Mouse (Mus musculus): ENCODE measurements around the gene Gtf2i.
"Not testable (repeated sequence)": the region's sequence is repeated elsewhere in the genome, so short reads cannot be mapped to it uniquely, and the experiment has no call there.

Gene Gtf2i

DNA sequence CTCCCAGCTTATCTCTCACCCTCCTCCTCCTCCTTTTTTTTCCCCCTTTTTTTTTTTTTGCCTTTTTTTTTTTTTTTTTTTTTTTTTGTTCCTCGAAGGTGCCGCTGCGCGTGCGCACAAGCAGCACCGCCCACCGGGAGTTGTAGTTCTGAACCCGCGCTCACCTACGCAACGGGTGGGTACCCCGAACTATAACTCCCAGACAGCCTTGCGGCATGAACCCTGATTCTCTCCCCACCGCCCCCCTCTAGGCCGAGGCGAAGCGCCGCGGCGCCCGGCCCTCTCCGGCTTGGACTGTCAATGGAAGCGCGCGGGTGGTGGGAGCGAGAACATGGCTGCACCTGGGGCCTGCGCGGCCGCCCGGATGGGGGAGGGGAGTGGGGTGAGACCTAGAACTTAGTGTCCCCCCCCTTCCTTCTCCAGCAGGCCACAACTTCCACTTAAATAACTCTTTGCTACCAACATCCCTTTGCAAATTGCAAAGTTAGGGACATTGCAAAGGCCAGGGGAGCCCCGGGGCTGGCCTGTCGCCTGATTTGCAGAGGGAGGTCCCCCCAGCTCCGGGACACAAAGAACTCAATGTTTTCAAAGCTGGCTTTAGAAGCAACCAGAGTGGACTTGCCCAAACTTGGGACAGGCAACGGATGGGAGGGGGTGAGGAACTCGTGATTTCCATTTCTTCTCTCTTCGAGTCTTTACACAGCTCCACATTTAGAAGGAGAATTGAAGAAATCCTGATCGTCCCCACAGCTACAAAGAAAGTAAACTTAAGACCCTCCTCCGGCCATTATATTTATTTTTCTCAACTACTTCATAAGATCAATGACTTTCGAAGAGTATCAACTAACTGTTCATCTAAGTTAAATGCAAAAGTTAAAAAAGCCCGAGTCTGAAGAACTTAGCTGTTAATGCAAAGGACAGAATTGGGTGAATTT lies at the start of gene Gtf2i:
Gene Gtf2i, minus strand, starts transcription at position 73 of the 935 bp plus-strand sequence.
- peak; percentile 98 for DNase-seq

- no peak for DNase-seq
These were observed 44.5 kb upstream of the Gtf2i start for GRCm38 (mm10) chr5:134359101-134359500.

DNA sequence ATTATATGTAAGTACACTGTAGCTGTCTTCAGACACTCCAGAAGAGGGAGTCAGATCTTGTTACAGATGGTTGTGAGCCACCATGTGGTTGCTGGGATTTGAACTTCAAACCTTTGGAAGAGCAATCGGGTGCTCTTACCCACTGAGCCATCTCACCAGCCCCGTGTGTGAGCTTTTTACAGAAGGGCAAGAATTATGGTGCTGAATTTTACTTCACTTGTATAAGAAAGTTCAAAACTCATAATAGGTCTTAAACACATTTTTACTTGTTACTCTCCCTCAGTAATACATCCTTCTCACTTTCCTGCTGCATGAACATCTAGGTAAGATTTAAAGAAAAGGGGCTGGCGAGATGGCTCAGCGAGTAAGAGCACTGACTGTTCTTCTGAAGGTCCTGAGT lies 40.8 kb upstream of the Gtf2i start:
- DNase-seq, result not testable (repeated sequence)

GRCm38 (mm10) chr5:134353117-134353516 lies 38.6 kb upstream of the Gtf2i start:
- DNase-seq, result no peak

DNA sequence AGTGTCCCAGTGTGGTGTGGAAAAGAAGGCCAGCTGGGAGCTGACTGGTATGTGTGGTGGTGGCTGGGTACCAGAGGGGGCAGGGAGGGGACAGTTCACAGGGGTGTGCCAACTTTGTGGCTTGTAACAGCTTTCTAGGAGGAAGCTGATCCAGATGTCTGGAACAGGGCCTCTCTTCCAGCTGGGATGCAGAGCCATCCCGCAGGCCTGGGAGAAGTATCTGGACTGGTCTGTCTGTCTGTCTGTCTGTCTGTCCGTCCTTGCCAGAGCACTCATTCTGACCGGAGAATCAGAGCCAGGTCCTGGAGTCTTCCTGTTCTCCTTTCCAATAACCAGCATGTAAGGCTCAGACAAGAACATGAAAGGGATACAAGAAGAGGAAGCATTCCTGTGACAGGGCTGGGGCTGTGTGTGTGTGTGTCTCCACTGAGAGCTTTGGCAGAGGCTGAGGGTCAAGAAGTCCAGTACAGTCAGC lies 38.0 kb upstream of the Gtf2i start:
- no peak for DNase-seq

DNA sequence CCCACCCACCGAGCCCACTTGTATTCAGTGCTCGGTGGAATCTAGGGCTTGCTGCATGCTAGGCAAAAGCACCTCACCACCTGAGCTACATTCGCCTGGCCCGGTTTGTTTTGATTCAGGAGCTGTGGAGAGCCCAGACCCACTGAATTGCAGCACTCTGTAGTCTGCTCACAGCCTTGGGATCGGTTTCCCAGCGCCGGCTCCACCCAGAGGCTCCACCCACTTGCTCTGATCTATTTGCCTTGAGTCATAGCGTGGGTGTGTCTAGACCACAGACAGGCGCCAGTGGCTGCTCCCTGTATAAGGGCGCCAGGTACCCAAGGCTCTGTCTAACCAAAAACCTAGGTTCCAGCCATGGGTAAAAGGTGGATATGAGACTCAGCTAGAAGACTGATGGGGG lies 36.1 kb upstream of the Gtf2i start:
- DNase-seq, result no peak

GRCm38 (mm10) chr5:134347066-134347465 lies 32.5 kb upstream of the Gtf2i start:
- DNase-seq, result no peak

GRCm38 (mm10) chr5:134345449-134345848 lies 30.9 kb upstream of the Gtf2i start:
- DNase-seq, result no peak

DNA sequence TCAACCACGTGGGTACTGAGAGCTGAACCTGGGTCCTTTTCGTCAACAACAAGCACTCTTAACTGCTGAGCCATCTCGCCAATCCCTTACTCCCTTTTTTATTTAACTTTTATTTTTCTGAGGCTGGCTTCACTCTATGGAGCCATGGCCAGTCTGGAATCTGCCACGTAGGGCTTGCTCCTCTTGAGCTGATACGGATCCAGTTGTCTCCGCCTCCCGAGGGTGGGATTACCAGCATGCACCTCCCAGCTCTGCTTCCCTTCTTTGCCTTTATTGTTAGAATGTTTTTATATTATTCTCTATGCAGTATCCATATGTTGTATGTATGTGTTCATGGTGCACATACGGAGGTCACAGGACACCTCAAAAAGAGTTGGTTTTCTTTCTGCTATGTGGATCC lies 29.5 kb upstream of the Gtf2i start:
- DNase-seq, result no peak

- DNase-seq, result not testable (repeated sequence)
These were observed 29.0 kb upstream of the Gtf2i start for GRCm38 (mm10) chr5:134343530-134343929.

- no peak for DNase-seq
These were observed 28.1 kb upstream of the Gtf2i start for GRCm38 (mm10) chr5:134342503-134343205.

GRCm38 (mm10) chr5:134341721-134342120 lies 27.2 kb upstream of the Gtf2i start:
- no peak for DNase-seq

- no peak for DNase-seq
These were observed 26.8 kb upstream of the Gtf2i start for GRCm38 (mm10) chr5:134341321-134341720.

DNA sequence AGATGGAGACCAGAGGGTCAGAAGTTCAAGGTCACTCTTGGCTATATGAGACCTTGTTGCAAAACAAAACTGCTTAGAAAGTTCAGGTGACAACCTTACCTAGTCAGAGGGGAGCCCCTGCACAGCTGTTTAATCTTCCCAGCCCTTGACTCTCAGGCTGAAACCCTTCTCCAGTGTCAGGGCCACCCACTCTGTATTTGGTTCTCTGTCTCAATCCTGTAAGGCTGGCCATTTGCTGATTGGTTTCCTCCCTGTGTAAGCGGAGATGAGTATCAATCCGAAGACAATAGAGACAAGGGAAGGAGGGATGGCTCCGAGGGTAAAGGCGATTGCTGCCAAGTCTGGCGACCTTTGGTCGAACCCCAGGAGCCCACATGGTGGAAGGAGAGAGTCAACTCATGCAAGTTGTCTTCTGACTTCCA lies 25.6 kb upstream of the Gtf2i start:
- no peak for DNase-seq

DNA sequence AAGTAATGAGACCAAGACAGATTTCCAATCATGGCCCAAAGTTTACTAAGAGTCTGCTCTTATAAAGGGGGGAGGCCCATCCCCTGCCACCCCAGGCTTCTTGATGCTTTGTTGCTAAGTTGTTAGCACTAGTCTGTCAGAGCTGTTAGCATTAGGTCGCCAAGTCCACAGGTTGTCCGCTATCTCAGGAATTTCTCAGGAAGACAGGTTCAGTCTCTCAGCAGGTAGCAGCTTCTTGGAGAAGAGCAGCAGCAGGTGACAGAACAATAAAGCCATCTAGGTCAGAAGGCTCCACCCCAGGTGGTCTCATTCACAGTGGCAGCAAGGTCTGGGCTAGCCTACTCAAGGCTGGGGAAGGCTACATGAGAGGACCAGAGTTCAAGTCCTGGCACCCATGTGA lies 22.5 kb upstream of the Gtf2i start:
- DNase-seq, result not testable (repeated sequence)

DNA sequence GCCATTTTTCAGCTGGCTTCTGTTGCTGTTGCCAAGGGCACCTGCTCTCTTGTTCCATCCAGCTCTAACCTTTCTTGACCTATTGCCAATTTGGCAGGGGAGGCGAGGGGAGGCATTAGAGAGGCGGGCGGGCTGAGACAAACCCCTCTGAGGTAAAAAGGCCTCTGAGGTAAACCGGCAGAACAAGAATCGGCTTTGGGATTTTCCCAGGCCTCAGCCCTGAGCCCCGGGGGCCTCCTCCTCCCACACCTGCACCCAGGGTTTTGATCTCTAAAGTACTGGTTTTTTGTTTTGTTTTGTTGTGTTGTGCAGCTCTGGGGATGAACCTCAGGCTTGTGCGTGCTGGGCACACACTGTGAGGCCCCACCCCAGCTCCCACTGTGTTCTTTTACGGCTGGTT lies 18.2 kb upstream of the Gtf2i start:
- no peak for DNase-seq

DNA sequence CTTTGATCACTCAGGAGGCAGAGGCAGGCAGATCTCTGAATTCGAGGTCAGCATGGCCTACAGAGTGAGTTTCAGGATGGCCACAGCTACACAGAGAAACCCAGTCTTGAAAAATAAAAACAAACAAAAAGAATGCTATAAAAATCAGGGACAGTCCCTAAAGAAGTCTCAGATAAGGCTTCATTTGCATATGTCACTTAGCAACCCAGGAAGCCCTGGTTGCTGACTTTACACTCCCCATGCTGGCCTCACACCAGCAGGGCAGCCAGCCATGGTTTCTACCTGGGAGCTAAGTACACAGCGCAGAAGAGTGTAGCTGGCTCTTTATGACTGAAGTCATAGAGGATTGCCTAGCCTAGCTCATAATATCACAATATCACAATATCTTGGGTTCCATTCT lies 15.5 kb upstream of the Gtf2i start:
- no peak for DNase-seq

- no peak for DNase-seq
These were observed 14.8 kb upstream of the Gtf2i start for GRCm38 (mm10) chr5:134329311-134329710.

DNA sequence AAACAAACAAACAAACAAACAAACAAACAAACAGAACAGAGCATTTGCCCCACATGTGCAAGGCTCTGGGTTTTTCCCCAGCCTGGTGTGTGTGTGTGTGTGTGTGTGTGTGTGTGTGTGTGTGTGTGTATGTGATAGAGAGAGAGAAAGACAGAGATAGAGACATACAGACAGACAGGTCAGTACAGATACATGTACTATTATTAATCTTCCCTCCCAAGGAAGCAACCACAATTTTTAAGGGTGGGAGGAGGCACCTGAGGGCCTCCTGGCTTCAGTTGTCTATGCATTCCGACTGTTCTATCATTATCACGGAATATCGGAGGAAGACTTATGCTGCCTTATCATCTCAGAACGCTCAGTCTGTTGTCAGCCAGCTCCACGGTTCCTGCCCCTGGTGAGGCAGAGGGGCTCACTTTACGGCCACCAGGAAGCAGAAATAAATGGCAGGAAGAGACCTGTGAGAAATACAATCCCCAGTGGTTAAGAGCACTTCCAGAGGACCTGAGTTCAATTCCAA lies 14.0 kb upstream of the Gtf2i start:
- no peak for DNase-seq

DNA sequence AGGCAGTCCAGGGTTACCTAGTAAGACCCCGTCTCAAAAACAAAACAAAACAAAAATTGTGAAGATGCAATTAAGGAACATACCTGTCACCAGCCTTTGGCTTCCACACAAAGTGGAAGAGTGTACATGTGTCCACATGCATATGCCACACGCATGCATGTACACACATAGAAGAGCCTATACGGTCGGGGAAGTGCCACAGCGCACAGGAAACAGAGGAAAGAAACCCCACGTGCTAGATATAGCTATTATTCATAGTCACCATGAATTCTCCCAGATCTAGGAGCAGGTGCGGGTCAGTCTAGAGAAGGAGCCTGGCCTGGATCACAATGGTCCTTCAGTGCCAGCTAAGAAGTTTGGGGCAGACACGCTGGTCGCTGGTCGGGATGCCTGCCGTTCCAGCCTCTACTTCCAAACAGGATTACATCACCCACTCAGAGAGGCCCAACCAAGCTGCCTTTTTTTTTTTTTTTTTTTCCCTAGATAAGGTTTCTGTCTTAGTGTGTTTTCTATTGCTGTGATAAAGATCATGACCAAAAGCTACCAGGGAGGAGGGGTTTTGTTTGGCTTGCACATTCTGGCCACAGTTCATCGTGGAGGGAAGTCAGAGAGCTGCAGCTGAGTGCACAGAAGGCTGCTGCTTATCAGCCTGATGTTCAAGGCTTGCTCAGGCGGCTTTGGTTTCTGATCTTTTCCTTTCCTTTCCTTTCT lies 11.5 kb upstream of the Gtf2i start:
- DNase-seq, result no peak

GRCm38 (mm10) chr5:134323869-134324268 lies 9.3 kb upstream of the Gtf2i start:
- no peak for DNase-seq

DNA sequence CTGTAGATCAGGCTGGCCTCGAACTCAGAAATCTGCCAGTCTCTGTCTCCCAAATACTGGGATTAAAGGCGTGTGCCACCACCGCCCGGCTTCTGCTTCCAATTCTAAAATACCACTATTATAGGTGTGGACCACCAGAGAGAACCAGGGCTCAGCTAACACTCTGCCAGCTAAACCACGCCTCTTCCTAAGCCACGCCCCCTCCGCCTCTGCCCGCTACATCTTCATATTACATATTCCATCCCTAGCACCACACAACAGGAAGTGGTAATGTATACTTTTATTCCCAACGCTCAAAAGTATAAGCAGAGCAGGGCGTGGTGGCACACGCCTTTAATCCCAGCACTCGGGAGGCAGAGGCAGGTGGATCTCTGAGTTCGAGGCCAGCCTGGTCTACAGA lies 8.8 kb upstream of the Gtf2i start:
- DNase-seq, result no peak

DNA sequence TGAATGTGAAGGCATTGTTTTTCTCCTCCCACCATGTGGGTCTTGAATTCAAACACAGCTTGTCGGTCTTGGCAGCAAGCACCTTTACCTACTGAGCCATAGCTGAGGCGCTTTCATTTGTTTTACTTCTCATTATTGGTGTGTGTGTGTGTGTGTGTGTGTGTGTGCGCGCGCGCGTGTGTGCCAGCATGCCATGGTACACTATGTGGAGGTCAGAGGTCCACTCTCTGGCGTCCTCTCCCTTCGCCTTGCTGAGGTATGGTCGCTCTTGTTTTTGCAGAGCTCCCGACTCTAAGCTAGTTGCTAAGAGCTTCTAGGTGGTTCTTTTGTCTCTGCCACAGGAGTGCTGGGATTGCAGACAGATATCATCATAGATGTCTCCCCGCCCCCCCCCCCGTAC lies 7.8 kb upstream of the Gtf2i start:
- DNase-seq, result no peak

Measured in layer of hippocampus, adult 9-11 months (tissue).